Comparison of ENCODE assay signal across 16 mouse cellular contexts in genomic region chr8:109361575-109362361, GRCm38 (mm10).
DNase-seq lines count a peak whose midpoint lies in the region; ATAC-seq lines count a peak whose summit lies in the region.
"Had no signal": no experiment of that assay in that cellular context is flagged by ENCODE, and none has a peak within 500 bp of the region (broad histone marks: within the 10 kb centered on the region; RNA-seq: fewer than 3 reads in every experiment).

No protein-coding gene starts in this region.

- no peaks in the 10 kb centered on the region for H3K36me3 ChIP-seq in forebrain, embryonic 16.5 days (ENCODE audit: control insufficient read depth, insufficient read depth)
- no peaks in the 10 kb centered on the region for H3K36me3 ChIP-seq in intestine, embryonic 14.5 days (ENCODE audit: control insufficient read depth, insufficient read depth, low read length)
- no peaks in the 10 kb centered on the region for H3K36me3 ChIP-seq in midbrain, embryonic 16.5 days (ENCODE audit: control insufficient read depth, insufficient read depth, low read length)
- H3K36me3 ChIP-seq: kidney, embryonic 15.5 days; limb, embryonic 10.5 days had no signal

- H3K27me3 ChIP-seq in forebrain, embryonic 16.5 days (replicated peaks; ENCODE audit: control insufficient read depth, insufficient read depth, low read length), result no peaks in the 10 kb centered on the region
- H3K27me3 ChIP-seq in intestine, embryonic 14.5 days (replicated peaks; ENCODE audit: control insufficient read depth, insufficient read depth, low read length), result no peaks in the 10 kb centered on the region
- no peaks in the 10 kb centered on the region for H3K27me3 ChIP-seq in midbrain, embryonic 16.5 days (ENCODE audit: control insufficient read depth, insufficient read depth, low read depth, low read length)
- H3K27me3 ChIP-seq: CH12.LX had no signal

- H3K4me2 ChIP-seq in forebrain, embryonic 16.5 days (ENCODE audit: low read length), result no peak overlapping the region
- H3K4me2 ChIP-seq in intestine, embryonic 14.5 days (ENCODE audit: low read length), result no peak overlapping the region
- no peak overlapping the region for H3K4me2 ChIP-seq in midbrain, embryonic 16.5 days (ENCODE audit: low read length)

- H3K4me1 ChIP-seq in forebrain, embryonic 16.5 days (replicated peaks; ENCODE audit: control insufficient read depth, insufficient read depth, low read length), result peaks cover 22% of the 10 kb centered on the region
- peaks cover 22% of the 10 kb centered on the region for H3K4me1 ChIP-seq in intestine, embryonic 14.5 days (replicated peaks; ENCODE audit: control insufficient read depth, insufficient read depth, low read length)
- peaks cover 27% of the 10 kb centered on the region for H3K4me1 ChIP-seq in midbrain, embryonic 16.5 days (ENCODE audit: control insufficient read depth, insufficient read depth, low read length)

- H3K9me3 ChIP-seq in forebrain, embryonic 16.5 days (ENCODE audit: control insufficient read depth, low read length), result no peaks in the 10 kb centered on the region
- no peaks in the 10 kb centered on the region for H3K9me3 ChIP-seq in intestine, embryonic 14.5 days (ENCODE audit: control insufficient read depth, low read length)
- H3K9me3 ChIP-seq in midbrain, embryonic 16.5 days (replicated peaks; ENCODE audit: control insufficient read depth, low read length, poor library complexity, severe bottlenecking), result no peaks in the 10 kb centered on the region
- H3K9me3 ChIP-seq: kidney, embryonic 15.5 days; limb, embryonic 10.5 days had no signal

- 88% methylated on average over 7 of the region's 7 CpGs for WGBS in forebrain, embryonic 16.5 days
- WGBS in intestine, embryonic 14.5 days, result 60% methylated on average over 7 of the region's 7 CpGs
- 80% methylated on average over 7 of the region's 7 CpGs for WGBS in midbrain, embryonic 16.5 days

- no peak for ATAC-seq in forebrain, embryonic 16.5 days
- ATAC-seq in intestine, embryonic 14.5 days (replicated peaks; ENCODE audit: low FRiP score, low TSS enrichment, low read depth), result 0 out of 2 replicates have a peak, but pooled peaks have one; percentile 40
- ATAC-seq in midbrain, embryonic 16.5 days, result no peak
- no peak for ATAC-seq in activated CD4-positive, CD25-positive, alpha-beta regulatory T cell, adult 4 months

- no peak overlapping the region for H3K9ac ChIP-seq in forebrain, embryonic 16.5 days (replicated peaks; ENCODE audit: low read depth, low read length)
- H3K9ac ChIP-seq in intestine, embryonic 14.5 days (ENCODE audit: low read length), result no peak overlapping the region
- H3K9ac ChIP-seq in midbrain, embryonic 16.5 days (ENCODE audit: low read depth, low read length), result no peak overlapping the region
- H3K9ac ChIP-seq: liver, embryonic 14.5 days had no signal

- peak overlapping the region; percentile 20 for H3K27ac ChIP-seq in forebrain, embryonic 16.5 days (ENCODE audit: low read length)
- H3K27ac ChIP-seq in intestine, embryonic 14.5 days (ENCODE audit: low read depth), result no peak overlapping the region
- peak overlapping the region; percentile 97 for H3K27ac ChIP-seq in midbrain, embryonic 16.5 days (ENCODE audit: low read length)
- H3K27ac ChIP-seq: kidney, embryonic 15.5 days; liver, embryonic 14.5 days had no signal

- H3K4me3 ChIP-seq in forebrain, embryonic 16.5 days (replicated peaks; ENCODE audit: low read length), result no peak overlapping the region
- H3K4me3 ChIP-seq in intestine, embryonic 14.5 days (ENCODE audit: low read depth, low read length), result no peak overlapping the region
- H3K4me3 ChIP-seq in midbrain, embryonic 16.5 days (ENCODE audit: low read depth, low read length), result no peak overlapping the region

- peak; percentile 9 for DNase-seq in embryo, embryonic 10.5 days (ENCODE audit: low spot score)
- no peak for DNase-seq in embryo, embryonic 10 days (ENCODE audit: low spot score)
- DNase-seq in intestine, embryonic 14.5 days (ENCODE audit: low spot score), result no peak
- DNase-seq in lung, postnatal 4 days, result no peak
- DNase-seq in yolk sac, embryonic 10.5 days (ENCODE audit: low spot score), result no peak
- DNase-seq: cerebellum, adult 8-10 months; gastrocnemius, postnatal 14 days; heart, postnatal 36 days; lung, postnatal 14 days had no signal
